Mouse (Mus musculus) heart, embryonic 16.5 days (tissue): ENCODE data around the gene Klk5. TPM values are rescaled to one million over a fixed set of nuclear protein-coding genes. Genes with fewer than 3 reads are reported as not detected.
A peak's percentile ranks its signal among the peaks of the same experiment; 100 is the strongest.

Experiments
- ATAC-seq: fragments of 200-750 bp; cut with Nextera tagmentation; replicated peaks from 2 replicates; pipeline ENCODE4 v1.8.0; 2017; ENCODE audit warnings: moderate number of reproducible peaks; ENCODE audit not compliant: insufficient read depth, low FRiP score; ENCODE audit errors: extremely low read depth
- H3K27ac ChIP-seq: fragments of 300-500 bp; sonication (generic); 2 replicates; pipeline ENCODE4 v1.5.1; 2014; ENCODE audit warnings: mild to moderate bottlenecking, low read length, control low read depth, moderate library complexity
- H3K27me3 ChIP-seq: fragments of 300-500 bp; sonication (generic); 2 replicates; pipeline ENCODE4 v1.6.1; 2014; ENCODE audit warnings: low read length, mixed read lengths; ENCODE audit not compliant: control insufficient read depth, insufficient read depth
- H3K36me3 ChIP-seq: fragments of 300-500 bp; sonication (generic); 2 replicates; pipeline ENCODE4 v1.6.1; 2014; ENCODE audit not compliant: control insufficient read depth, insufficient read depth
- H3K4me1 ChIP-seq: fragments of 300-500 bp; sonication (generic); 2 replicates; pipeline ENCODE4 v1.6.1; 2014; ENCODE audit warnings: low read length, mixed read lengths; ENCODE audit not compliant: control insufficient read depth, insufficient read depth
- H3K4me2 ChIP-seq: fragments of 300-500 bp; sonication (generic); 2 replicates; pipeline ENCODE4 v1.6.1; 2014; ENCODE audit warnings: low read depth, mild to moderate bottlenecking, control low read depth, low read length
- H3K4me3 ChIP-seq: fragments of 300-500 bp; sonication (generic); 2 replicates; pipeline ENCODE4 v1.5.1; 2014; ENCODE audit warnings: mild to moderate bottlenecking, control low read depth, low read length
- H3K9ac ChIP-seq: fragments of 300-500 bp; sonication (generic); 2 replicates; pipeline ENCODE4 v1.6.1; 2014; ENCODE audit warnings: low read length, control low read depth
- H3K9me3 ChIP-seq: fragments of 300-500 bp; sonication (generic); replicated peaks from 2 replicates; pipeline ENCODE4 v1.6.1; 2016; ENCODE audit warnings: low read length; ENCODE audit not compliant: control insufficient read depth
- WGBS: fragments of 180-500 bp; shearing (Covaris S2); extraction: QIAGEN DNeasy Blood & Tissue Kit; methylation state at CpG from one replicate; pipeline ENCODE4 v1.1.7; 2014; 5-methylcytosine and 5-hydroxymethylcytosine counted together
- polyA plus RNA-seq: library from polyadenylated mRNA; unstranded; fragments of >200 nt; fragmentation: Nextera tagmentation; extraction: Ambion mirVana; gene quantifications from 2 replicates; pipeline ENCODE4 v1.2.1, GENCODE M21; 2015

Klk5 gene
- polyA plus RNA-seq, 1 experiment from 2014 or later, result not detected

DNA sequence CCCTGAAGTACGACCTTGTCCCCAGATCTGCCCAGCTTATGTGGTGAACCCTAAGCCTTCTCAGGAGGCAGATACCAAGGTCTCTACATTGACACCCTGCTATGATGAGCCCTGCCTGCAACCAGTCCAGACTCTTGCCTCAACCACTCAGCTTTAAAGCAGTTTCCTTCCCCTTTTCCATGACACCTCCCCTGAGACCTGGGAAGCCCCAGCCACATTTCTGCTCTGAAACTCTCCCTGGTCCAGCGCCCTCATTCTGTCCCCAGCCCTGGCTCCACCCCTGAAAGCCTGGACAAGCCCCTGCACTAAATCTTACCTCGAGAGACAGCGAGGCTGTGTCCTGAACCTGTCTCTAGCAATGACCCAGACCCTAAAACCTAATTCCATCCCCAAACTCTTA lies 41.0 kb downstream of the Klk5 start:
- no peak for ATAC-seq
- peaks cover 11% of the 10 kb centered on the region for H3K27me3 ChIP-seq
- 31% methylated on average over 4 of the region's 4 CpGs for WGBS

DNA sequence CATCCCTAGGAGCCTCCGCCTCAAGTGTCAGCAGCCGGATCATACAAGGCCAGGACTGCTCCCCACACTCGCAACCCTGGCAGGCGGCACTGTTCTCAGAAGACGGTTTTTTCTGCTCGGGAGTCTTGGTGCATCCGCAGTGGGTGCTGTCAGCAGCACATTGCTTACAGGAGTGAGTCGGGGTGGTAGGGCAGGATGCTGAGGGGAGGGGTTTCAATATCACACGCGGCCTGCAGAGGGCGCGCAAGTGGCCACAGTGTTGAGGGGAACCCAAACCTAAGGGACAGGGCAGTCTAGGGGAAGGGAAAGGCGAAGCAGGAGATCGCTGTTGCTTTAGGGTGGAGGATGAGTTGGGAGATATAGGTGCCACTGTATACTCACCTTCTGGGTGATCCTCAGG lies 41.8 kb downstream of the Klk5 start:
- H3K4me3 ChIP-seq, result no peak overlapping the region
- H3K4me2 ChIP-seq, result 0 out of 2 replicates have a peak overlapping the region, but pooled peaks have one; percentile 10
- no peak overlapping the region for H3K9ac ChIP-seq
- peaks cover 11% of the 10 kb centered on the region for H3K27me3 ChIP-seq
- WGBS, result 10% methylated on average over 14 of the region's 14 CpGs
- no peak for ATAC-seq
- H3K27ac ChIP-seq, result no peak overlapping the region
- no peaks in the 10 kb centered on the region for H3K9me3 ChIP-seq
- no peaks in the 10 kb centered on the region for H3K36me3 ChIP-seq
- H3K4me1 ChIP-seq, result no peaks in the 10 kb centered on the region

More for the DNA sequence above, 41.0 kb downstream of the Klk5 start:
- peaks cover 3% of the 10 kb centered on the region; the same call in 1 of the 2 replicates for H3K9me3 ChIP-seq
- H3K4me2 ChIP-seq, result no peak overlapping the region
- no peak overlapping the region for H3K9ac ChIP-seq
- H3K4me1 ChIP-seq, result no peaks in the 10 kb centered on the region
- H3K4me3 ChIP-seq, result no peak overlapping the region
- H3K27ac ChIP-seq, result no peak overlapping the region
- H3K36me3 ChIP-seq, result no peaks in the 10 kb centered on the region

DNA sequence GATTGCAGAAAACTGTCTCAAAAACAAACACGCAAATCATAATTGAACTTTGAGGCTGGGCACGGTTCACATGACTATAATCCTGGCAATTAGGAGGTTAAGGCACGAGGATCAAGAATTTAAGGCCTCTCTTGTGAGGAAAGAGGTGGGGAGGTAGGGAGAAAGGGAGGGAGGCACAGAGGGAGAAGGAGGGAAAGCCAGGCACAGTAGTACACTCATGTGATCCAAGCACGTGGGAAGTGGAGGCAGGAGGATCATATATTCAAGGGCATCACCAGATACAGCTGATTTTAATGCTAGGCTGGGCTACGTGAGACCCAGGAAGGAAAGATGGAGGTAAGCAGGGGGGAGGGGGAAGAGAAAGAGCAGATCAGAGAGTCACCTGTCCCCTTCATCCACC lies 49.6 kb downstream of the Klk5 start:
- Histone ChIP-seq H3K4me2 (no peak overlapping the region), H3K27ac (no peak overlapping the region), H3K9me3 (no peaks in the 10 kb centered on the region), H3K9ac (no peak overlapping the region), H3K27me3 (no peaks in the 10 kb centered on the region), H3K4me3 (no peak overlapping the region), H3K4me1 (no peaks in the 10 kb centered on the region), H3K36me3 (no peaks in the 10 kb centered on the region)
- 66% methylated on average over 5 of the region's 5 CpGs for WGBS
- no peak for ATAC-seq

DNA sequence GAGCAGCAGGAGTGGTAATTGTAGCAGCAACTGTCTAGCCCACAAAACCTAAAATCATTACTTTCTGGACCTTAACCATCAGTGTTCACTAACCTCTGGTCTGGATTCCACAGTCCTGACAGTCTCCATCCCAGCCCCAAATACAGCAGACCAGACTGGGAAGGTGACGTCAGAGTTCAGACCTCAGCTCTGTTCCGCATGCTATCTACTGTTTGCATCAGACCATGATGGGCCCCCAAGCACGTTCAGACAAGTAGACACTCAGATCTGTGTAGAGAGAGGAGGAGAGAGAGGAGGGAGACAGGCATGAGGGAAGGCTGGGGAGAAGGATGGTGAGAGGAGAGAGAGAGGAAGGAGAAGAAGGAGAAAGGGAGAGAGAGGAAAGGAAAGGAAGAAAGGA lies 50.0 kb downstream of the Klk5 start:
- H3K9ac ChIP-seq, result no peak overlapping the region
- H3K4me1 ChIP-seq, result no peaks in the 10 kb centered on the region
- 34% methylated on average over 3 of the region's 3 CpGs for WGBS
- no peaks in the 10 kb centered on the region for H3K36me3 ChIP-seq
- no peak for ATAC-seq
- H3K27me3 ChIP-seq, result no peaks in the 10 kb centered on the region
- H3K9me3 ChIP-seq, result no peaks in the 10 kb centered on the region
- H3K27ac ChIP-seq, result no peak overlapping the region
- no peak overlapping the region for H3K4me3 ChIP-seq
- H3K4me2 ChIP-seq, result no peak overlapping the region

DNA sequence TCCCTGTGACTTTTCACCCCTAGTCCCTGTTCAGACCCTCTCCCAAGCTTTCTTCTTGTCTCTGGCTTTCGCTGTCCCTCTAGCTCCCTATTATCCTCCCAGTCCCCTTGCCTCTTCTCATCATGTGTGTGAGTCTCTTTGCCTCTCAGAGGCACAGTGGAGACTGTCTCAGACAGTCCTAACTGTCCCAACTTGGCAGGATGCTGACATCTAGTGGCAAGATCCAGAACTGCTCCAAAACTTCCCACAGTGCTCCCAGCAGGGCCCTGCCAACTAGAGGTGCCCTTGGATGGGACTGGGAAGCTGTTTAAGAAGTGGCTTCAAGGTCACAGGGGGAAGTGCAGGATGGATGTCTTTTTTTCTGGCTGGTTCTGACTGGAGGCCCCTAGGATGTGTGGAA lies 53.1 kb downstream of the Klk5 start:
- no peaks in the 10 kb centered on the region for H3K4me1 ChIP-seq
- no peak overlapping the region for H3K27ac ChIP-seq
- H3K36me3 ChIP-seq, result no peaks in the 10 kb centered on the region
- H3K4me3 ChIP-seq, result no peak overlapping the region
- 8% methylated on average over 1 of the region's 1 CpGs for WGBS
- no peaks in the 10 kb centered on the region for H3K9me3 ChIP-seq
- H3K9ac ChIP-seq, result no peak overlapping the region
- ATAC-seq, result peak; percentile 96
- no peak overlapping the region for H3K4me2 ChIP-seq
- no peaks in the 10 kb centered on the region for H3K27me3 ChIP-seq

Other genes with a start within 250 kb of the Klk5 start
- gene Zfp819, start 234.8 kb upstream of the Klk5 start, polyA plus RNA-seq, result not detected in 2 replicates
- 0.09 TPM in 1 of 2 replicates, not detected in the other for gene Ceacam18, start 207.3 kb upstream of the Klk5 start, polyA plus RNA-seq
- 0.62 and 0.71 TPM in 2 replicates for gene Siglece, start 181.8 kb upstream of the Klk5 start, polyA plus RNA-seq
- gene Ctu1, start 170.0 kb upstream of the Klk5 start, polyA plus RNA-seq, result 7.2 and 7.6 TPM in 2 replicates
- gene Klk14, start 151.6 kb upstream of the Klk5 start, polyA plus RNA-seq, result not detected in 2 replicates
- 0.17 and 0.45 TPM in 2 replicates for gene Klk13, start 129.4 kb upstream of the Klk5 start, polyA plus RNA-seq
- not detected in 2 replicates for gene Klk12, start 73.1 kb upstream of the Klk5 start, polyA plus RNA-seq
- gene Klk11, start 67.4 kb upstream of the Klk5 start, polyA plus RNA-seq, result 0.19 and 0.25 TPM in 2 replicates
- gene Klk10, start 60.9 kb upstream of the Klk5 start, polyA plus RNA-seq, result 1.6 and 1.7 TPM in 2 replicates
- 0.09 and 0.10 TPM in 2 replicates for gene Klk9, start 50.1 kb upstream of the Klk5 start, polyA plus RNA-seq
- gene Klk8, start 44.4 kb upstream of the Klk5 start, polyA plus RNA-seq, result 22.1 and 23.0 TPM in 2 replicates
- gene Klk7, start 30.7 kb upstream of the Klk5 start, polyA plus RNA-seq, result 0.12 TPM in 1 of 2 replicates, not detected in the other
- gene Klk6, start 17.5 kb upstream of the Klk5 start, polyA plus RNA-seq, result not detected in 2 replicates
- gene Klk4, start 39.2 kb downstream of the Klk5 start, polyA plus RNA-seq, result 0.11 and 0.15 TPM in 2 replicates
- gene Klk15, start 91.8 kb downstream of the Klk5 start, polyA plus RNA-seq, result not detected in 2 replicates
- not detected in 2 replicates for gene Klk1b8, start 108.7 kb downstream of the Klk5 start, polyA plus RNA-seq
- gene Klk1b1, start 124.8 kb downstream of the Klk5 start, polyA plus RNA-seq, result 0.28 TPM in 1 of 2 replicates, not detected in the other
- gene Klk1b9, start 134.1 kb downstream of the Klk5 start, polyA plus RNA-seq, result not detected in 2 replicates
- 0.17 TPM in 1 of 2 replicates, not detected in the other for gene Klk1b11, start 153.9 kb downstream of the Klk5 start, polyA plus RNA-seq
- 0.13 TPM in 1 of 2 replicates, not detected in the other for gene Klk1b26, start 170.2 kb downstream of the Klk5 start, polyA plus RNA-seq
- gene Klk1b27, start 210.3 kb downstream of the Klk5 start, polyA plus RNA-seq, result not detected in 2 replicates